Mouse (Mus musculus): ENCODE measurements around the gene Dcun1d5. TPM values are rescaled to one million over a fixed set of nuclear protein-coding genes. Genes with fewer than 3 reads are reported as not detected.

The Dcun1d5 gene
- total RNA-seq, 2 experiments from 2014 or later: 71.2 to 89.2 TPM

GRCm38 (mm10) chr9:7221460-7221859 is 37.1 kb downstream of the Dcun1d5 start:
- DNase-seq: no peak
- no peak for TF ChIP-seq CTCF (IDR thresholded peaks at IDR 0.05)
- Histone ChIP-seq H3K4me3 (no peak overlapping the region), H3K27ac (no peak overlapping the region)
- intact Hi-C loops (cut with DNase I): no loop called here

DNA sequence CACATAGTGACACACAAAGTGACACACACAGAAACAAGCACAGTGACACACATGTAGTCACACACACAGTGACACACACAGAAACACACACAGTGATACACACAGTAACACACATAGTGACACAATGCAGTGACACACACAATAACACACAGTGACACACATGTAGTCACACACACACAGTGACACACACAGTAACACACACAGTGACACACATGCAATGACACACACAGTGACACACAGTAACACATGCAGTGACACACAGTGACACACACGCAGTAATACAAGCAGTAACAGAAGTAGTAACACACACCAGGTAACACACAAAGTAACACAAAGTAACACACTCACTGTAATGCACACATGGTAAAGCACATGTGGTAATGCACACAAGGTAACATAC is 54.3 kb downstream of the Dcun1d5 start:
- DNase-seq: no peak
- intact Hi-C loops (cut with DNase I): no loop called here
- H3K27ac ChIP-seq: no peak overlapping the region
- TF ChIP-seq CTCF (IDR thresholded peaks at IDR 0.05): no peak
- no peak overlapping the region for H3K4me3 ChIP-seq

DNA sequence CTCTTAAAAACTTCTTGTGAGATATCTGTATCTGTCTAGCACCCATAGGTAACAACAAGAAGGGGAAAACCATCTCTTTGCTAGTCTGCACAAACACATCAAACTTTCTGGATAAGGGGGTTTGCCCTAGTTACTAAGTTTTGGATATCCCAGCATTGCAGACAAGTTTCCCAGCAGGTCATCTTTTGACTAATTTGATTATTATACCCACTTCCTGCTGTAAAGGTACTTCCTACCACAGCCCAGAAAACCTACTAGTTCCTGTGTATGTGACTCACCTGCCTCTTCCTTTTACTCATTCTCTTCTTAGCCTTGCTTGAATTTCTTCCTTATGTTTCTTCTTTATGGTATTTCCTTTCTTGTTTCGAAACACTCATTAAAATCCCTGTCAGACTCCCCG is 55.6 kb downstream of the Dcun1d5 start:
- intact Hi-C loops (cut with DNase I): no loop called here
- TF ChIP-seq CTCF (IDR thresholded peaks at IDR 0.05): no peak

GRCm38 (mm10) chr9:7252797-7253654 is 68.7 kb downstream of the Dcun1d5 start:
- Histone ChIP-seq H3K27ac (no peak overlapping the region), H3K4me3 (no peak overlapping the region)
- DNase-seq: no peak
- no peak for TF ChIP-seq CTCF (IDR thresholded peaks at IDR 0.05)
- intact Hi-C loops (cut with DNase I): no loop called here

More for the DNA sequence above, 55.6 kb downstream of the Dcun1d5 start:
- DNase-seq: no peak
- H3K4me3 ChIP-seq: no peak overlapping the region
- H3K27ac ChIP-seq: no peak overlapping the region

Other genes with a start within 250 kb of the Dcun1d5 start
- gene Dync2h1, start 74 bp upstream of the Dcun1d5 start, total RNA-seq (2021): 1 to 10 TPM; 1.3 TPM
- not detected for gene Mmp13, start 88.0 kb downstream of the Dcun1d5 start, total RNA-seq (2021)
- gene Mmp12, start 159.9 kb downstream of the Dcun1d5 start, total RNA-seq (2021): not detected
- not detected for gene Mmp1b, start 203.5 kb downstream of the Dcun1d5 start, total RNA-seq (2021)